Mouse (Mus musculus) gastrocnemius, postnatal 10 days (tissue): ENCODE data around the gene Ppp4r1. TPM values are rescaled to one million over a fixed set of nuclear protein-coding genes. Genes with fewer than 3 reads are reported as not detected.

ENCODE experiments used
- DNase-seq: peaks from one replicate; pipeline ENCODE4 v3.0.0; 2021; ENCODE audit warnings: mixed read lengths
- total RNA-seq, 2 experiments: library from RNA; stranded (reverse); gene quantifications; 2 replicates each; pipeline ENCODE4 v1.2.3; 2021

Ppp4r1 gene
- total RNA-seq, 2 experiments from 2014 or later = 36.3 to 41.9 TPM

GRCm38 (mm10) chr17:65802026-65802425 lies 19.7 kb downstream of the Ppp4r1 start:
- no peak for DNase-seq

- DNase-seq = no peak
Measured at GRCm38 (mm10) chr17:65805966-65806365, 23.6 kb downstream of the Ppp4r1 start.

- no peak for DNase-seq
Measured at GRCm38 (mm10) chr17:65806416-65806815, 24.0 kb downstream of the Ppp4r1 start.

GRCm38 (mm10) chr17:65811032-65811431 lies 28.7 kb downstream of the Ppp4r1 start:
- DNase-seq = no peak

- no peak for DNase-seq
Measured at GRCm38 (mm10) chr17:65813763-65814162, 31.4 kb downstream of the Ppp4r1 start.

- DNase-seq = no peak
Measured at GRCm38 (mm10) chr17:65820197-65820596, 37.8 kb downstream of the Ppp4r1 start.

GRCm38 (mm10) chr17:65822423-65822822 lies 40.0 kb downstream of the Ppp4r1 start:
- DNase-seq = no peak

- no peak for DNase-seq
Measured at GRCm38 (mm10) chr17:65824246-65824645, 41.9 kb downstream of the Ppp4r1 start.

GRCm38 (mm10) chr17:65826257-65826656 lies 43.9 kb downstream of the Ppp4r1 start:
- no peak for DNase-seq

- DNase-seq = no peak
Measured at GRCm38 (mm10) chr17:65827119-65827840, 44.9 kb downstream of the Ppp4r1 start.

- no peak for DNase-seq
Measured at GRCm38 (mm10) chr17:65827904-65828303, 45.5 kb downstream of the Ppp4r1 start.

- DNase-seq = no peak
Measured at GRCm38 (mm10) chr17:65828951-65829350, 46.6 kb downstream of the Ppp4r1 start.

- no peak for DNase-seq
Measured at GRCm38 (mm10) chr17:65830216-65830863, 48.0 kb downstream of the Ppp4r1 start.

GRCm38 (mm10) chr17:65833891-65834290 lies 51.5 kb downstream of the Ppp4r1 start:
- no peak for DNase-seq

GRCm38 (mm10) chr17:65836746-65837145 lies 54.4 kb downstream of the Ppp4r1 start:
- DNase-seq = no peak

GRCm38 (mm10) chr17:65839541-65840256 lies 57.3 kb downstream of the Ppp4r1 start:
- DNase-seq = no peak

GRCm38 (mm10) chr17:65842669-65843381 lies 60.5 kb downstream of the Ppp4r1 start:
- no peak for DNase-seq

- DNase-seq = no peak
Measured at GRCm38 (mm10) chr17:65845423-65845822, 63.0 kb downstream of the Ppp4r1 start.

- no peak for DNase-seq
Measured at GRCm38 (mm10) chr17:65847694-65848449, 65.5 kb downstream of the Ppp4r1 start.

- no peak for DNase-seq
Measured at GRCm38 (mm10) chr17:65850487-65850886, 68.1 kb downstream of the Ppp4r1 start.

GRCm38 (mm10) chr17:65851749-65852148 lies 69.4 kb downstream of the Ppp4r1 start:
- no peak for DNase-seq

- DNase-seq = no peak
Measured at GRCm38 (mm10) chr17:65853326-65853725, 71.0 kb downstream of the Ppp4r1 start.
